24 mouse cellular contexts compared by ENCODE assay signal in the genomic region with DNA sequence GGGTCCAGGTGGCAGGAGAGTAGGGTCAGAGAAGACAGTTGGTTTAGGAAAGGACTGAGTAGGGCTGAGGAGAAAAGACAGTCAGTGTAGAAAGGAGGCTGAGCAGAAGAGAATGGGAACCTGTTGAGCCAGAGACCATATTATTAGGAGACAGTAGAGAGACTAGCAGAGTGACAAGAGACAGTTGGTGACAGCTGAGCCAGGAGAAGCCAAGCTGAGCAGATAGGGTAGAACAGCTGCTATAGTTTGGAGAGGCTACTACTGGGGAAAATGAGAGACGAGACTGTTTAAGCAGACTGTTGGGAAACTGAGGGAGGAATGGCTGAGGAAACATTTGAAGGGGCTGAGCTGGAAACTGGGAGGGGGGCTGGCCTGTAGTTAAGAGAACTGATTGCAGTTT. TPM values are rescaled to one million over a fixed set of nuclear protein-coding genes. Genes with fewer than 3 reads are reported as not detected.
A peak's percentile ranks its signal among the peaks of the same experiment; 100 is the strongest.
DNase-seq lines count a peak whose midpoint lies in the region; ATAC-seq and TF ChIP-seq lines count a peak whose summit lies in the region.
"Had no signal": no experiment of that assay in that cellular context is flagged by ENCODE, and none has a peak within 500 bp of the region (broad histone marks: within the 10 kb centered on the region; RNA-seq: fewer than 3 reads in every experiment).

No protein-coding gene starts in this region.

- no peaks in the 10 kb centered on the region for H3K4me1 ChIP-seq in forebrain, embryonic 16.5 days (replicated peaks; ENCODE audit: control insufficient read depth, insufficient read depth, low read length)
- no peaks in the 10 kb centered on the region for H3K4me1 ChIP-seq in forebrain, embryonic 13.5 days
- H3K4me1 ChIP-seq in limb, embryonic 14.5 days (ENCODE audit: control insufficient read depth, insufficient read depth, low read length) = no peaks in the 10 kb centered on the region
- no peaks in the 10 kb centered on the region for H3K4me1 ChIP-seq in limb, embryonic 10.5 days
- H3K4me1 ChIP-seq: embryonic facial prominence, embryonic 12.5 days; embryonic facial prominence, embryonic 15.5 days; forebrain, embryonic 15.5 days; hindbrain, embryonic 10.5 days; hindbrain, embryonic 13.5 days had no signal

- TF ChIP-seq POLR2A in limb, embryonic 14.5 days (IDR thresholded peaks at IDR 0.05; ENCODE audit: borderline replicate concordance, extremely low read depth, insufficient read depth, insufficient read length) = no peak

- H3K9me3 ChIP-seq in forebrain, embryonic 16.5 days (ENCODE audit: control insufficient read depth, low read length) = no peaks in the 10 kb centered on the region
- H3K9me3 ChIP-seq in forebrain, embryonic 13.5 days (replicated peaks) = no peaks in the 10 kb centered on the region
- no peaks in the 10 kb centered on the region for H3K9me3 ChIP-seq in limb, embryonic 14.5 days (ENCODE audit: control insufficient read depth, low read length)
- H3K9me3 ChIP-seq in limb, embryonic 10.5 days (replicated peaks) = no peaks in the 10 kb centered on the region
- H3K9me3 ChIP-seq: embryonic facial prominence, embryonic 12.5 days; embryonic facial prominence, embryonic 15.5 days; forebrain, embryonic 15.5 days; heart, embryonic 12.5 days; heart, embryonic 15.5 days; hindbrain, embryonic 10.5 days; hindbrain, embryonic 13.5 days had no signal

- no peak overlapping the region for H3K4me2 ChIP-seq in forebrain, embryonic 16.5 days (ENCODE audit: low read length)
- no peak overlapping the region for H3K4me2 ChIP-seq in forebrain, embryonic 13.5 days
- no peak overlapping the region for H3K4me2 ChIP-seq in limb, embryonic 14.5 days (replicated peaks; ENCODE audit: low read depth, low read length, severe bottlenecking)
- H3K4me2 ChIP-seq: embryonic facial prominence, embryonic 12.5 days; embryonic facial prominence, embryonic 15.5 days; forebrain, embryonic 15.5 days; heart, embryonic 12.5 days; heart, embryonic 15.5 days; hindbrain, embryonic 13.5 days had no signal

- ATAC-seq in forebrain, embryonic 16.5 days = peak; percentile 31; the same call in 1 of the 2 replicates
- no peak for ATAC-seq in forebrain, embryonic 13.5 days
- ATAC-seq in limb, embryonic 14.5 days (ENCODE audit: low FRiP score, low read depth) = peak; percentile 81
- ATAC-seq: activated CD4-positive, CD25-positive, alpha-beta regulatory T cell, adult 4 months; forebrain, embryonic 15.5 days; hindbrain, embryonic 16.5 days had no signal

- H3K9ac ChIP-seq in forebrain, embryonic 16.5 days (replicated peaks; ENCODE audit: low read depth, low read length) = no peak overlapping the region
- no peak overlapping the region for H3K9ac ChIP-seq in forebrain, embryonic 13.5 days
- no peak overlapping the region for H3K9ac ChIP-seq in limb, embryonic 14.5 days (ENCODE audit: low read depth, low read length, severe bottlenecking)
- H3K9ac ChIP-seq: embryonic facial prominence, embryonic 12.5 days; embryonic facial prominence, embryonic 15.5 days; forebrain, embryonic 15.5 days; heart, embryonic 12.5 days; heart, embryonic 15.5 days; hindbrain, embryonic 13.5 days had no signal

- H3K36me3 ChIP-seq in forebrain, embryonic 16.5 days (ENCODE audit: control insufficient read depth, insufficient read depth) = no peaks in the 10 kb centered on the region
- peaks cover 28% of the 10 kb centered on the region for H3K36me3 ChIP-seq in forebrain, embryonic 13.5 days (ENCODE audit: poor library complexity, severe bottlenecking)
- peaks cover 27% of the 10 kb centered on the region for H3K36me3 ChIP-seq in limb, embryonic 14.5 days (ENCODE audit: control insufficient read depth, insufficient read depth, low read length)
- peaks cover 35% of the 10 kb centered on the region for H3K36me3 ChIP-seq in limb, embryonic 10.5 days

- DNase-seq in layer of hippocampus, adult 2 months (ENCODE audit: low spot score in 2 of 2) = peak; percentile 10 to 24
- DNase-seq in layer of hippocampus, postnatal 10 days (ENCODE audit: low spot score in 2 of 2) = no peak
- DNase-seq in limb, embryonic 14.5 days (ENCODE audit: low spot score) = no peak
- no peak for DNase-seq in limb, embryonic 10.5 days (ENCODE audit: low spot score)
- DNase-seq: adrenal gland, adult 8-10 months; adrenal gland, postnatal 25 days; cerebellum, adult 18-20 months; cerebellum, adult 9-10 months; cerebellum, postnatal 14 days; gastrocnemius, postnatal 25 days; heart, adult 18-20 months; heart, postnatal 10 days; heart, postnatal 36 days had no signal

- TF ChIP-seq CTCF in layer of hippocampus, adult 2 months (conservative IDR thresholded peaks at IDR 0.05) = no peak

- WGBS in forebrain, embryonic 16.5 days = 57% methylated on average over 1 of the region's 1 CpGs
- 79% methylated on average over 1 of the region's 1 CpGs for WGBS in forebrain, embryonic 13.5 days
- WGBS in limb, embryonic 14.5 days = 67% methylated on average over 1 of the region's 1 CpGs
- WGBS in limb, embryonic 10.5 days = 73% methylated on average over 1 of the region's 1 CpGs

- no peak overlapping the region for H3K27ac ChIP-seq in forebrain, embryonic 16.5 days (ENCODE audit: low read length)
- no peak overlapping the region for H3K27ac ChIP-seq in forebrain, embryonic 13.5 days
- H3K27ac ChIP-seq in layer of hippocampus, adult 2 months = no peak overlapping the region
- H3K27ac ChIP-seq in limb, embryonic 14.5 days (replicated peaks; ENCODE audit: low read depth, low read length) = no peak overlapping the region
- no peak overlapping the region for H3K27ac ChIP-seq in limb, embryonic 10.5 days
- H3K27ac ChIP-seq: embryonic facial prominence, embryonic 12.5 days; embryonic facial prominence, embryonic 15.5 days; forebrain, embryonic 15.5 days; heart, embryonic 15.5 days; hindbrain, embryonic 10.5 days; hindbrain, embryonic 13.5 days had no signal

- no peak overlapping the region for H3K4me3 ChIP-seq in forebrain, embryonic 16.5 days (replicated peaks; ENCODE audit: low read length)
- H3K4me3 ChIP-seq in forebrain, embryonic 13.5 days = no peak overlapping the region
- no peak overlapping the region for H3K4me3 ChIP-seq in layer of hippocampus, adult 2 months
- H3K4me3 ChIP-seq in limb, embryonic 14.5 days (replicated peaks; ENCODE audit: low read length) = no peak overlapping the region
- H3K4me3 ChIP-seq in limb, embryonic 10.5 days = no peak overlapping the region
- H3K4me3 ChIP-seq: embryonic facial prominence, embryonic 12.5 days; embryonic facial prominence, embryonic 15.5 days; forebrain, embryonic 15.5 days; heart, embryonic 12.5 days; heart, embryonic 15.5 days; hindbrain, embryonic 10.5 days; hindbrain, embryonic 13.5 days had no signal

- no peaks in the 10 kb centered on the region for H3K27me3 ChIP-seq in forebrain, embryonic 16.5 days (replicated peaks; ENCODE audit: control insufficient read depth, insufficient read depth, low read length)
- no peaks in the 10 kb centered on the region for H3K27me3 ChIP-seq in forebrain, embryonic 13.5 days
- H3K27me3 ChIP-seq in limb, embryonic 14.5 days (ENCODE audit: control insufficient read depth, insufficient read depth, low read length) = no peaks in the 10 kb centered on the region
- no peaks in the 10 kb centered on the region for H3K27me3 ChIP-seq in limb, embryonic 10.5 days (ENCODE audit: low read depth, poor library complexity, severe bottlenecking)
- H3K27me3 ChIP-seq: embryonic facial prominence, embryonic 12.5 days; embryonic facial prominence, embryonic 15.5 days; forebrain, embryonic 15.5 days; heart, embryonic 12.5 days; heart, embryonic 15.5 days; hindbrain, embryonic 13.5 days had no signal

RNA-seq across cellular contexts. Expression of a gene that starts 16.9 kb away (rescaled TPM):
- 50.2 and 56.1 TPM in 2 replicates for polyA plus RNA-seq in forebrain, embryonic 16.5 days (2015; fragmentation: Nextera tagmentation; extraction: Ambion mirVana)
- polyA plus RNA-seq in forebrain, embryonic 13.5 days (2015; fragmentation: Nextera tagmentation; extraction: Ambion mirVana) = 50.6 and 51.9 TPM in 2 replicates
- total RNA-seq in layer of hippocampus, adult 2 months (2021) = 10 to 100 TPM; 20.0 to 21.8 TPM
- total RNA-seq in layer of hippocampus, postnatal 10 days (2021) = 10 to 100 TPM; 21.4 to 23.2 TPM
- polyA plus RNA-seq in limb, embryonic 14.5 days (2012; rRNA removed) = 19.5 and 21.2 TPM in 2 replicates
- polyA plus RNA-seq in limb, embryonic 14.5 days (2014; fragmentation: Nextera tagmentation; extraction: Ambion mirVana) = 50.3 and 55.1 TPM in 2 replicates
- 58.5 and 63.3 TPM in 2 replicates for polyA plus RNA-seq in limb, embryonic 10.5 days (2016; fragmentation: Nextera tagmentation; extraction: Ambion mirVana)

Comparison
In these comparisons a context has a peak if more than half of its experiments do, and no peak if none do; other contexts are left out.
1. DNase-seq: peak in layer of hippocampus, adult 2 months (2 of 2); none in layer of hippocampus, postnatal 10 days (0 of 2), limb, embryonic 14.5 days (single experiment) and limb, embryonic 10.5 days (single experiment).